Mouse (Mus musculus) adrenal gland, postnatal 25 days (tissue): ENCODE results near the gene Gm14443. TPM values are rescaled to one million over a fixed set of nuclear protein-coding genes. Genes with fewer than 3 reads are reported as not detected.
"Not testable (repeated sequence)": the region's sequence is repeated elsewhere in the genome, so short reads cannot be mapped to it uniquely, and the experiment has no call there.

Experiments
- DNase-seq: peaks from one replicate; pipeline ENCODE4 v3.0.0; 2021; ENCODE audit warnings: mixed read lengths
- long read RNA-seq: library from polyadenylated mRNA; stranded (forward); transcript quantifications from one replicate; pipeline ENCODE4 v2.0.0, GENCODE M21; 2021
- total RNA-seq: library from RNA; stranded (reverse); gene quantifications from 2 replicates; pipeline ENCODE4 v1.2.3, GENCODE M21; 2021

The Gm14443 gene
- 3.1 and 3.2 TPM in 2 replicates for total RNA-seq
- long read RNA-seq, partial matches to known transcripts, result 0 of 1 reads
- long read RNA-seq, other reads (novel, unspliced or antisense), result 1 of 1 reads

DNA sequence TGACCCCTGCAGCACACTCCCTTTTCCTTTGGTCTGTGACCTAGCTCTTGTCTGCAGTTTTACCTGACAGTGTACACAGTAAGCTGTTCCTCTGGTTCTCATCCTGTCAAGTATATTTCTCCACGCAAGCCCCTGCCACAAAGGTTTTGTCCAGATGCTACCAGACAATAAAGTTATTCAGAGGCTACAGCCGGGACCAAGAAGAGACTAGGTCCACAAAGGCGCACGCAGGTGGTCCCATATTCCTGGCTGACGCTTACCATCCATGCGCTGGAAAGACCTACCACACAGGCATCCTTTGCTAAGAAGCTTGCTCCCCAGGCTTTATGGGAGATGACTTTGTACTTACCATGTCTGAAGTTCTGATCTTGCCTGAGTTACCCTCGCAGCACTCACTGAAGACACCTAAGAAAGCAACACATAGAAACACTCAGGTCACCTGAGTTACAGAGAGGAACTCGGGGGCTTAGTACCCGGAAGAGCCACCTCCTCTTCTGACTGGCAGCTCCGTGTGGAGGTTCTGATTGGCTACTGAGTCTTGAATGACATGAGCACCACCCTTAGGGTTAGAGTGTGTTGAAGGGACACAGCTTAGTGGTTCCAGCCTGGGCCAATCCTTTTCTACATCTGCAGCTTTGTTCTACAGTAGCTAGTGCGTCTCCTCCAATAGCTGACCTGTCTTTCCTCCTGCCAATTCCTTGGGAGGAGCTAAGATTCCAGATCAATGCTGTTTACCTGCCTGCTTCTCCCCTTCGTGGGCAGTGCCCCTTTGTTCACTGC is at the start of gene Gm14443:
TSS of gene Gm14443 (minus strand) at position 471 of the 780 bp plus-strand sequence.
- DNase-seq, result not testable (repeated sequence)

GRCm38 (mm10) chr2:175206732-175207131 is 31.1 kb upstream of the Gm14443 start, which contains the start of gene Gm14391:
Gene Gm14391 (minus strand): TSS chr2:175206917.
- DNase-seq, result not testable (repeated sequence)

GRCm38 (mm10) chr2:175179008-175179407 is 3.3 kb upstream of the Gm14443 start:
- DNase-seq, result not testable (repeated sequence)

GRCm38 (mm10) chr2:175176312-175176711 is 641 bp upstream of the Gm14443 start:
- DNase-seq, result no peak

DNA sequence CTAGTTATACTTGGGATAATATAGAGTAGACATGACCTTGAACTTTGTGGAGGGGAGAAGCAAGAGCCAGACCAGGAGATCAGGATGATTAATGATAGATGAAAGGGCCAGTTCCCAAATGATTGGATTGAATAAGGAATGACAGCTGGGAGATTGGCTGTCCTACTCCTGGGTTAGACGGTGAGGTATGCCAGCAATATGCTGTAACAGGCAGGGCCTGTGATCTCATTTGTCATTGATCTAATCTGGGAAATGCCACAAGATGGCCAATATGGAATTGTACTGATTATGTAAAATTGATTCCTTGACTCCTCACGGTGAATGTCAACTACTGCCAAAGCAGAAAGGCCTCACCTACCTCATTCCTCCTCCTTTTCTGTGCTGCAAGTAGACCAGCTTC is 1.6 kb downstream of the Gm14443 start:
- DNase-seq, result not testable (repeated sequence)

DNA sequence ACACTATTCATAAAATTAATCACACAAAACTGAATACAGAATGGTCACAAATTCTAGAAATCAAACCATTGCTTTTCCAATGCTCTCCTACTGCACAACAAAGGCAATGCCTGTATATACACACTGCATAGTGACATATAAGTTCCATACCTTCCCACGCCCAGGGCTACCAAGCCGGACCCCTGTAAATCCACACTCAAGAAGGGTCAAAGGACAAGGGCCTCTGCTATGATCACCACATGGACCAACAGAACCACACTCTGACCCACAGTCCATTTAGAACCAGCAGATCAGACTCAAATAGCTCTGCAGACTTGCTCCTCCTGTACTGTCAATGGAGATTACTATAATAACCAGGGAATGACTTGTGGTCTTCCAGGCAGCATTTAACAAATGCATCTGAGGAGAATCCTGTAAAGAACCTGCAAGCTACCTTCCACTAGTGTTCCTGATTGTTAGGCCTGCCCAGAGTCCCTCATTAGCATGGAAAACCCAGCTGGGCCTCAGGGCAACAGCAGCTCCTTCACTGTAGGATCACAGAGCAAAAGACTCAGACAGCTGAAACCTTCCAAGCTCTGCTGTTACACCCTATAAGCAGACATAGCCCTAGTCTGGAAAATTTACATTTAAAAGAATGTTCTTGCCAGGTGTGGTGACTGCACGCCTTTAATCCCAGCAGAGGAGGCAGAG is 2.6 kb downstream of the Gm14443 start:
- not testable (repeated sequence) for DNase-seq

DNA sequence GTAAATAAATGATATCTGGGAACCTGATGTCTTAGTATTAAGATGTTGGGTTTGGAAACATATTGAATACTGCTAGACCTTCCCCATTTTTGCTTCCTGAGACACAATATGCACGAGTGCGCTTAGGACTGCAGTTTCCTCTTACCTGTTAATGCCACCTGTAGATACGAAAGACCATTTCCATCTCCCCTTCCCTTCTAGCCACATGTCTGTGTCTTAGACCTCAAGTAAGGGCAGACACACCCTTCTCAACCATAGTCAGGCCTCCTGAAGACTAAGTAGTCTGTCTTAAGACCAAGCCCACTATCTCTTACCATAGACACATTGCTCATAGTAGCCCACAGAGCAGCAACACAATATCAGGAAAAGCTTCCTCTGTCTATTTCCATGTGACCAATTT is 3.5 kb downstream of the Gm14443 start:
- DNase-seq, result no peak

GRCm38 (mm10) chr2:175166870-175167269 is 8.8 kb downstream of the Gm14443 start:
- not testable (repeated sequence) for DNase-seq

- not testable (repeated sequence) for DNase-seq
Measured at GRCm38 (mm10) chr2:175165110-175165509, 10.6 kb downstream of the Gm14443 start.

- not testable (repeated sequence) for DNase-seq
Measured at GRCm38 (mm10) chr2:175161438-175161837, 14.2 kb downstream of the Gm14443 start.

- DNase-seq, result no peak
Measured at GRCm38 (mm10) chr2:175158642-175159041, 17.0 kb downstream of the Gm14443 start.

DNA sequence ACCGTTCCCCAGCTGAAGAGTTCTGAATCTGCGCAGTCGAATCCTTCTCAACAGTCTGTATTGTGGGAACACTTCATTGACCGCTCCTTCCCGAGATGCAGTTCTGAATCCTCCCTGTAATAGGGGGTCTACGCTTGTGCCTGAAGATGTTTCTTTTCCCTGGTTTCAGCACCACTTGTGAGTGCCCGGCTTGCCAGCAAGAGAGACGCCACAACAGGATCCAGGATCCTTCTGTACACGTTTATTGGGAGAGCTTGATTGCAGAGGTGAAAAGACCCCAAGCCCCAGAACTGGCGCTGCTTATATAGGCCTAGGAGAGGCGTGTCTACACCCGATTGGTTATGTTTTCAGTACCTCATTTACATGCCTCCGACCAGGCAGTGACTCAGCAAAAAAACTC is 19.0 kb downstream of the Gm14443 start:
- no peak for DNase-seq

- not testable (repeated sequence) for DNase-seq
Measured at GRCm38 (mm10) chr2:175141993-175142295, 33.7 kb downstream of the Gm14443 start, which contains the start of gene Gm14399. Gene Gm14399 (minus strand): TSS chr2:175142012.

DNA sequence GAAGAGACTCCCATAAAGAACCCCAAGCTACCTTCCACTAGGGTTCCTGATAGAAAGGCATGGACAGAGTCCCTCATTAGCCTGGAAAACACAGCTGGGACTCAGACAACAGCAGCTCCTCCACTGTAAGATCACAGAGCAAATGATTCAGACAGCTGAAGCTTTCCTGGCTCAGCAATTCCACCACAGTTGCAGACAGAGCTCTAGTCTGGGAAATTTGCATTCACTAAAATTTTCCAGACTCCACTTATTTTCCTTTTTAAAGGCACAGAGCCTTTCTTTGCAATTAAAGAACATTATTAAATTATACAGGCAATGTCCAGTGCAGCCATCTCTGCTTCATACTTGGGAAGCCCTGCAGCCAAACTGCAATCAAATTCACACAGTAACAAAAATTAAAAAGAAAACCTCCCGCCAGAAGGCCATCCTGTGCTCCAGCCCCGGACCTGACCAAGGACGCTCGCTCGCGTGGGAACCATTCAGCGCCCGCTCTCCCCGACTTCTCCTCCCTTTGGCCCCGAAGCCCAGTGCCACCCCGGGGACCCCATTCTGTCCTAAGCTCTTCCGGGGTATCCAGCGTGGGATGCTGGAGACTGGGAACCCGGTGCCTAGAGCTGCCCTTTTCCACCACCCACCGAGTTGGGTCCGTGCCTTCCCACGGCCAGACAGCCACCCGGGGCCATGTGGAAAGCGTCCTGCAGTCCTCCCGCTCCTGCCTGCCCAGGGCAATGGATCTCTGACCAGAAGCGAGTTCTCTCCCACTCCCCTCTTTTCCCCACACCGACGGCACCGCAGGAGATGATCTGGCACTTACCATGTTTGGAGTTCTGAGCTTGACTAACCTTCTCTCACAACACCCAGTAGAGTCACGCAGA is 34.3 kb downstream of the Gm14443 start:
- peak; percentile 30 for DNase-seq

DNA sequence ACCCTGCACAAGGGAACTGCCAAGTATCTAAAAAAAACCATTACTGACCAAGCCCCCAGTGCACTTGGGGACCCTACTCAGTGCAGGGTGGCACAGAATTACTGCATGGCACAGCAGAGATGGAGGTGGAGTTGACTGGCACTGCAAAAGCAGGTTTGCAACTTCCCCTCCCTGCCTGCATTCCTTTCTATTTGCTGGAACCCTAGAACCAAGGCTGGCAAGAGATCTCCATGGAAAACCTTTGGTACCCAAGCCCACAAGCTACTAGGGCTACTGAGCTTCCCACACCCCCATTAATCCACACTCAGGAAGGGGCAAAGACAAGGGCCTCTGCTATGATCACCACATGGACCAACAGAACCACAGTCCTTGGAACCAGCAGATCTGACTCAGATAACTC is 35.0 kb downstream of the Gm14443 start:
- DNase-seq, result not testable (repeated sequence)

Other genes starting within 250 kb of the Gm14443 start
- 1.3 TPM in 1 of 2 replicates, not detected in the other for gene Gm14444, start 165.6 kb downstream of the Gm14443 start, total RNA-seq
- gene Gm14393, start 108.1 kb downstream of the Gm14443 start, total RNA-seq, result 1.7 TPM in 1 of 2 replicates, not detected in the other
- 22.9 and 26.4 TPM in 2 replicates for gene Gm14399, start 33.9 kb downstream of the Gm14443 start, total RNA-seq
- gene Gm14391, start 31.0 kb upstream of the Gm14443 start, total RNA-seq, result 77.2 and 98.0 TPM in 2 replicates
- 16.4 TPM in 1 of 2 replicates, not detected in the other for gene Gm14440, start 99.3 kb upstream of the Gm14443 start, total RNA-seq
- gene Gm4631, start 162.3 kb upstream of the Gm14443 start, total RNA-seq, result 55.1 and 57.8 TPM in 2 replicates
- 6.1 and 10.7 TPM in 2 replicates for gene Zfp968, start 196.6 kb upstream of the Gm14443 start, total RNA-seq